Mouse (Mus musculus) effector memory CD4-positive, alpha-beta T cell, adult 7 months (primary cell): Measurements from ENCODE around the gene Gm4787. TPM values are rescaled to one million over a fixed set of nuclear protein-coding genes. Genes with fewer than 3 reads are reported as not detected.

Experiments
- polyA plus RNA-seq: library from polyadenylated mRNA; unstranded; fragments of 100-300 nt; shearing (Covaris generic); gene quantifications from one replicate; pipeline ENCODE4 v1.2.1, GENCODE M21; 2017

The Gm4787 gene
- polyA plus RNA-seq, result not detected

GRCm38 (mm10) chr12:81379364-81379763 lies at the start of gene Gm4787:
Gene Gm4787 (minus strand): TSS chr12:81379464.

GRCm38 (mm10) chr12:81421846-81422245 lies 42.6 kb upstream of the Gm4787 start, which contains the start of gene Adam4:
Gene Adam4 (minus strand): TSS chr12:81421946.

GRCm38 (mm10) chr12:81332875-81333421 lies 46.3 kb downstream of the Gm4787 start, which contains the start of gene Slc8a3:
Gene Slc8a3 (minus strand): TSS chr12:81333180.

Other genes with a start within 250 kb of the Gm4787 start
- 0.40 TPM for gene Slc8a3, start 46.3 kb downstream of the Gm4787 start, polyA plus RNA-seq
- gene Adam4, start 42.5 kb upstream of the Gm4787 start, polyA plus RNA-seq, result 0.30 TPM
- 184 TPM for gene Cox16, start 105.7 kb upstream of the Gm4787 start, polyA plus RNA-seq
- 6.5 TPM for gene Gm20498, start 153.4 kb upstream of the Gm4787 start, polyA plus RNA-seq
- gene Synj2bp, start 153.4 kb upstream of the Gm4787 start, polyA plus RNA-seq, result 39.1 TPM
- gene Adam21, start 189.0 kb upstream of the Gm4787 start, polyA plus RNA-seq, result 0.82 TPM
- gene Med6, start 215.5 kb upstream of the Gm4787 start, polyA plus RNA-seq, result 27.7 TPM